Mouse (Mus musculus): ENCODE measurements around the gene Zfp770. TPM values are rescaled to one million over a fixed set of nuclear protein-coding genes. Genes with fewer than 3 reads are reported as not detected.

Zfp770 gene
- total RNA-seq, 2 experiments from 2014 or later = 22.1 to 22.3 TPM

GRCm38 (mm10) chr2:114174651-114175484, 26.4 kb downstream of the Zfp770 start:
- Histone ChIP-seq H3K4me3 (peak overlapping the region; percentile 93), H3K27ac (peak overlapping the region; percentile 74)
- peak; percentile 72 to 81 for DNase-seq (ENCODE audit: extremely low spot score in 1 of 2, low spot score in 2 of 2)
- TF ChIP-seq CTCF (IDR thresholded peaks at IDR 0.05) = peak; percentile 79
- intact Hi-C loops (cut with DNase I) = loop anchor here (1.0 kb wide), 1 partner anchor 26 kb away; the partner anchor contains the start of gene Zfp770

DNA sequence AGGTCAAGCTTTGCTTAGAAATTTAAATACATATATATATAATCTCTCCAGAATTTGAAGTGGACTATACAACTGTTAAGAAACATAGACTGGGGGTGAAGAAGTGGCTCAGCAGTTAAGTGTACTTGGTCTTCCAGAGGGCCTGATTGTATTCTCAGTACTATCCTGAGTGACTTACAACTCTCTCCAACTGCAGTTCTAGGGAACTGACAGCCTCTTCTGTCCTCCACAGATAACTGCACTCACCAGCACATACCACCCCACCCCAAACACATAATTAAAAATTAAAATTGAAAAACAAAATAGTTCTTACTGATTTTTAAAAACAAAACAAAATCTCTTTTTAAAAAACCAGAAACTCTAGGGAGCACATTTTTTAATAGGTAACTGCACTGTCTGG, 28.0 kb downstream of the Zfp770 start:
- no peak for TF ChIP-seq CTCF (IDR thresholded peaks at IDR 0.05)
- no peak overlapping the region for H3K4me3 ChIP-seq
- DNase-seq (ENCODE audit: extremely low spot score in 1 of 2, low spot score in 2 of 2) = no peak
- no peak overlapping the region for H3K27ac ChIP-seq
- intact Hi-C loops (cut with DNase I) = no loop called here

GRCm38 (mm10) chr2:114167837-114168236, 33.4 kb downstream of the Zfp770 start:
- Histone ChIP-seq H3K4me3 (no peak overlapping the region), H3K27ac (peak overlapping the region; percentile 45)
- no peak for TF ChIP-seq CTCF (IDR thresholded peaks at IDR 0.05)
- intact Hi-C loops (cut with DNase I) = no loop called here
- no peak for DNase-seq (ENCODE audit: extremely low spot score in 1 of 2, low spot score in 2 of 2)

GRCm38 (mm10) chr2:114161978-114162377, 39.3 kb downstream of the Zfp770 start:
- no peak for TF ChIP-seq CTCF (IDR thresholded peaks at IDR 0.05)
- intact Hi-C loops (cut with DNase I) = no loop called here

GRCm38 (mm10) chr2:114157345-114157744, 43.9 kb downstream of the Zfp770 start:
- no peak for TF ChIP-seq CTCF (IDR thresholded peaks at IDR 0.05)
- no peak overlapping the region for H3K27ac ChIP-seq
- H3K4me3 ChIP-seq = no peak overlapping the region
- DNase-seq (ENCODE audit: extremely low spot score in 1 of 2, low spot score in 2 of 2) = no peak
- intact Hi-C loops (cut with DNase I) = no loop called here

More at GRCm38 (mm10) chr2:114161978-114162377, 39.3 kb downstream of the Zfp770 start:
- DNase-seq (ENCODE audit: extremely low spot score in 1 of 2, low spot score in 2 of 2) = no peak
- H3K27ac ChIP-seq = no peak overlapping the region
- no peak overlapping the region for H3K4me3 ChIP-seq

GRCm38 (mm10) chr2:114156639-114157038, 44.6 kb downstream of the Zfp770 start:
- no peak overlapping the region for H3K4me3 ChIP-seq
- H3K27ac ChIP-seq = no peak overlapping the region
- TF ChIP-seq CTCF (IDR thresholded peaks at IDR 0.05) = no peak
- DNase-seq (ENCODE audit: extremely low spot score in 1 of 2, low spot score in 2 of 2) = no peak
- intact Hi-C loops (cut with DNase I) = no loop called here

GRCm38 (mm10) chr2:114153247-114153646, 48.0 kb downstream of the Zfp770 start:
- Histone ChIP-seq H3K4me3 (no peak overlapping the region), H3K27ac (no peak overlapping the region)
- DNase-seq (ENCODE audit: extremely low spot score in 1 of 2, low spot score in 2 of 2) = no peak
- intact Hi-C loops (cut with DNase I) = loop anchor here (5.0 kb wide), 1 partner anchor 36 kb away; no protein-coding TSS in a partner anchor
- no peak for TF ChIP-seq CTCF (IDR thresholded peaks at IDR 0.05)

GRCm38 (mm10) chr2:114146864-114147458, 54.3 kb downstream of the Zfp770 start:
- Histone ChIP-seq H3K27ac (no peak overlapping the region), H3K4me3 (no peak overlapping the region)
- DNase-seq (ENCODE audit: extremely low spot score in 1 of 2, low spot score in 2 of 2) = no peak
- no peak for TF ChIP-seq CTCF (IDR thresholded peaks at IDR 0.05)
- intact Hi-C loops (cut with DNase I) = no loop called here

- intact Hi-C loops (cut with DNase I) = loop anchor here (1.0 kb wide), 1 partner anchor 279 kb away; no protein-coding TSS in a partner anchor
- Histone ChIP-seq H3K27ac (no peak overlapping the region), H3K4me3 (no peak overlapping the region)
- peak; percentile 89 for TF ChIP-seq CTCF (IDR thresholded peaks at IDR 0.05)
- DNase-seq (ENCODE audit: extremely low spot score in 1 of 2, low spot score in 2 of 2) = peak; percentile 27 to 31
Observed at GRCm38 (mm10) chr2:114145315-114145801, 55.9 kb downstream of the Zfp770 start.

DNA sequence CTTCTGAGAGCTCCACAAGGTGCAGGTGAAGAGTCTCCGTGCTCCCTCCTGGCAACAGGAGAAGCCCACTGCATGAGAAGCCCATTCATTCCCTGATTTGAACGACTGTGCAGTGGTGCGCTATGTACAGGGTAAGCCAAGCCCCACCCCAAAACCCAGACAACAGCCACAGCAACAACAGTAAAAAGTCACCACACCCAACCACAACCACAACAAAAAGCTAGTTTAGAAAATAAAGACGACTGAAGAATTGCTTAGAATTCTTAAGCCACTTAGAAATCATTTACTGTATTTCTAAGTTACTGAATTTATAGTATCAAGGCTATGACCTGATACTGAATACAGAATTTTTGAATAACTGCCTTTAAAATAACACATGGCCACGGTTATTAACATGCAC, 56.4 kb downstream of the Zfp770 start:
- DNase-seq (ENCODE audit: extremely low spot score in 1 of 2, low spot score in 2 of 2) = no peak
- no peak overlapping the region for H3K4me3 ChIP-seq
- TF ChIP-seq CTCF (IDR thresholded peaks at IDR 0.05) = no peak
- intact Hi-C loops (cut with DNase I) = loop anchor here (1.0 kb wide), 1 partner anchor 279 kb away; no protein-coding TSS in a partner anchor
- H3K27ac ChIP-seq = no peak overlapping the region

DNA sequence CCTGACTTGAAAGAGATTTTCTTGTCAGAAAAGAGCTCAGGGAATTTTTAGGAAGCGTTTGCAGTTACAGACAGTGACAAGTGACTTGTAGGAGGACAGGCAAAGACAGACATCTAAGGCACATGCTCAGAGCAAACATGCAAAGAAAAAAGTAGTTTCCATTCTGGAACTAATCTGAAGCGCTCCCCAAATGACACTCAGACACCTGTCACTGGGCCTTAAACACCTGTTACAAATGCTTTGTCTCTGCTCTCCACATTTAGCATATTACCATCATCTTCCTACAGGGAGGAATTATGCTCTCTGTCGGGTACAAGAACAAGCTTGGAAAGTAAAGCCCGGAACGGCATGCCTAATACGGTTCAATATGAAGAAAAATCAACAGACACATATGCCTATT, 57.4 kb downstream of the Zfp770 start:
- no peak for DNase-seq (ENCODE audit: extremely low spot score in 1 of 2, low spot score in 2 of 2)
- TF ChIP-seq CTCF (IDR thresholded peaks at IDR 0.05) = no peak
- Histone ChIP-seq H3K27ac (no peak overlapping the region), H3K4me3 (no peak overlapping the region)
- intact Hi-C loops (cut with DNase I) = no loop called here

Small RNAs within 50 kb of the gene (microRNA-seq; reads per million reads assigned to microRNA genes)
- 0.24 to 0.48 reads per million in 2 experiments for gene Mir7002

Other genes with a start within 250 kb of the Zfp770 start
- 1 to 10 TPM; 5.3 to 6.8 TPM for gene Gjd2, start 187.8 kb downstream of the Zfp770 start, total RNA-seq (2021)
- gene Actc1, start 147.9 kb downstream of the Zfp770 start, total RNA-seq (2021) = not detected
- gene Aqr, start 14.4 kb downstream of the Zfp770 start, total RNA-seq (2021) = 10 to 100 TPM; 31.0 to 33.1 TPM

Measured in left cerebral cortex, adult 2 months (tissue).